23 mouse cellular contexts compared by ENCODE assay signal in the genomic region with DNA sequence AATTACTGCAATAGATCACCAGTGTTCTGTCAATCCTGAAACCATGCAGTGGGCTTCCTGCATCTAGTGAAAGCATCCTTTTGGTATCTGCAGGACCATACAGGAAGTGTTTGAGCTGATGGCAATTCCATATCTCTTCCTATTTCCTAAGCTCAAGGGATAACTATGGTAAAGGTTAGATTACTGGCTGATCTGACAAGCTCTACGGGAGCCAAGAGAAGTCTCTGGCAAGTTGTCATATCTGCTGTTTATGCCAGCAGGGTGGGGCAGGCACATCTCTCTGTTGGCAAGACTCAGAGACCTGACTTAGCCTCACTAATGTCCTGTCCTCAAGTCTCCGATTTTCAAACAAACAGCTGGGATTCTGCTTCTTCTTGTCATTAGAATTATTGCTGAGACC. TPM values are rescaled to one million over a fixed set of nuclear protein-coding genes. Genes with fewer than 3 reads are reported as not detected.
A peak's percentile ranks its signal among the peaks of the same experiment; 100 is the strongest.
DNase-seq lines count a peak whose midpoint lies in the region; ATAC-seq and TF ChIP-seq lines count a peak whose summit lies in the region.
"Had no signal": no experiment of that assay in that cellular context is flagged by ENCODE, and none has a peak within 500 bp of the region (broad histone marks: within the 10 kb centered on the region; RNA-seq: fewer than 3 reads in every experiment).

No protein-coding gene starts in this region.

- no peaks in the 10 kb centered on the region; a peak in 2 of 4 replicates for H3K27me3 ChIP-seq in MEL (ENCODE audit: control insufficient read depth in 1 of 2, insufficient read depth in 2 of 2, low read length in 2 of 2)
- no peaks in the 10 kb centered on the region for H3K27me3 ChIP-seq in midbrain, postnatal 0 days (ENCODE audit: insufficient read depth, low read length)
- H3K27me3 ChIP-seq: heart, embryonic 15.5 days had no signal

- peaks cover 0 to 18% of the 10 kb centered on the region in 2 experiments; a peak in 2 of 4 replicates for H3K36me3 ChIP-seq in MEL (ENCODE audit: control insufficient read depth in 1 of 2, insufficient read depth in 2 of 2, low read length in 2 of 2)
- H3K36me3 ChIP-seq in midbrain, postnatal 0 days (ENCODE audit: insufficient read depth, low read length) = no peaks in the 10 kb centered on the region
- H3K36me3 ChIP-seq: G1E; heart, embryonic 15.5 days; hindbrain, embryonic 10.5 days had no signal

- TF ChIP-seq EP300 in MEL (IDR thresholded peaks at IDR 0.05; ENCODE audit: low read depth in 1 of 2, low read length in 2 of 2) = peak; percentile 88 to 89

- H3K79me2 ChIP-seq in MEL (ENCODE audit: control insufficient read depth, insufficient read depth, low read length, poor library complexity) = no peaks in the 10 kb centered on the region

- TF ChIP-seq POLR2A in MEL (IDR thresholded peaks at IDR 0.05; ENCODE audit: control insufficient read depth in 1 of 2, insufficient read depth in 1 of 2, low read depth in 1 of 2, low read length in 2 of 2, poor library complexity in 1 of 2) = no peak
- TF ChIP-seq POLR2A in lung, adult 2 months (IDR thresholded peaks at IDR 0.05; ENCODE audit: borderline replicate concordance, extremely low read depth, low read depth, low read length) = no peak

- peaks cover 20 to 33% of the 10 kb centered on the region in 2 experiments for H3K4me1 ChIP-seq in MEL (ENCODE audit: control insufficient read depth in 1 of 2, insufficient read depth in 2 of 2, low read length in 2 of 2)
- no peaks in the 10 kb centered on the region for H3K4me1 ChIP-seq in midbrain, postnatal 0 days (ENCODE audit: insufficient read depth, low read length)
- no peaks in the 10 kb centered on the region for H3K4me1 ChIP-seq in lung, adult 2 months (ENCODE audit: control insufficient read depth, insufficient read depth, low read length)
- H3K4me1 ChIP-seq: heart, embryonic 15.5 days; hindbrain, embryonic 10.5 days had no signal

- H3K27ac ChIP-seq in MEL (ENCODE audit: control insufficient read depth, low read depth, low read length) = peak overlapping the region; percentile 0; the same call in 1 of the 2 replicates
- H3K27ac ChIP-seq in midbrain, postnatal 0 days (ENCODE audit: low read depth, low read length) = no peak overlapping the region
- H3K27ac ChIP-seq: heart, embryonic 15.5 days; hindbrain, embryonic 10.5 days had no signal

- no peak overlapping the region for H3K9ac ChIP-seq in MEL (ENCODE audit: control insufficient read depth, low read depth, low read length, poor library complexity, severe bottlenecking)
- H3K9ac ChIP-seq in midbrain, postnatal 0 days (replicated peaks; ENCODE audit: low read length, poor library complexity, severe bottlenecking) = no peak overlapping the region
- H3K9ac ChIP-seq: heart, embryonic 15.5 days had no signal

- TF ChIP-seq CTCF in MEL (IDR thresholded peaks at IDR 0.05 in 2 of 3, conservative IDR thresholded peaks at IDR 0.05 in 1 of 3; ENCODE audit: control insufficient read depth in 1 of 3, insufficient read depth in 1 of 3, low read depth in 2 of 3, low read length in 3 of 3, poor library complexity in 1 of 3, severe bottlenecking in 1 of 3) = no peak
- TF ChIP-seq CTCF in midbrain, postnatal 0 days (IDR thresholded peaks at IDR 0.05) = no peak
- no peak for TF ChIP-seq CTCF in lung, adult 2 months (IDR thresholded peaks at IDR 0.05; ENCODE audit: insufficient read depth, low read length)

- H3K4me2 ChIP-seq in midbrain, postnatal 0 days (ENCODE audit: low read depth, low read length, poor library complexity, severe bottlenecking) = no peak overlapping the region
- H3K4me2 ChIP-seq: heart, embryonic 15.5 days had no signal

- no peak overlapping the region for H3K4me3 ChIP-seq in MEL (ENCODE audit: control insufficient read depth in 1 of 2, insufficient read depth in 1 of 2, low read depth in 2 of 2, low read length in 2 of 2)
- H3K4me3 ChIP-seq in midbrain, postnatal 0 days (ENCODE audit: low read depth, low read length) = no peak overlapping the region
- H3K4me3 ChIP-seq in lung, adult 2 months (replicated peaks; ENCODE audit: extremely low read depth, low read depth, low read length) = no peak overlapping the region
- H3K4me3 ChIP-seq: heart, embryonic 15.5 days; hindbrain, embryonic 10.5 days had no signal

- no peak for TF ChIP-seq RAD21 in MEL (IDR thresholded peaks at IDR 0.05; ENCODE audit: low read depth, low read length)

- whole genome bisulfite sequencing in midbrain, postnatal 0 days = 77% methylated on average over 2 of the region's 2 CpGs
- WGBS in lung, adult 2 months = 40% methylated on average over 2 of the region's 2 CpGs

- ATAC-seq in erythroid progenitor cell, adult 5-6 weeks (replicated peaks; ENCODE audit: low FRiP score, poor library complexity, severe bottlenecking) = peak; percentile 81
- no peak for ATAC-seq in midbrain, postnatal 0 days (ENCODE audit: low FRiP score)
- ATAC-seq: CD4-positive, CD25-positive, alpha-beta regulatory T cell, adult 4 months; forebrain, embryonic 14.5 days had no signal

- H3K9me3 ChIP-seq in MEL (replicated peaks; ENCODE audit: insufficient read depth, low read length) = no peaks in the 10 kb centered on the region
- H3K9me3 ChIP-seq in midbrain, postnatal 0 days (ENCODE audit: low read length) = no peaks in the 10 kb centered on the region
- H3K9me3 ChIP-seq: G1E; heart, embryonic 15.5 days; hindbrain, embryonic 10.5 days had no signal

- DNase-seq in 416B (ENCODE audit: low read depth) (peak; percentile 3), MEL (ENCODE audit: low read depth, low spot score) (peak; percentile 66)
- peak; percentile 28 for DNase-seq in cerebellum, adult 8-10 months
- no peak for DNase-seq in midbrain, postnatal 0 days (ENCODE audit: low spot score)
- no peak for DNase-seq in kidney, adult 11 months
- DNase-seq in right cerebral cortex, postnatal 36 days (ENCODE audit: low spot score in 2 of 2) = no peak
- no peak for DNase-seq in lung, adult 2 months
- DNase-seq: adrenal gland, postnatal 10 days; kidney, adult 8-10 months; kidney, postnatal 25 days; lung, postnatal 14 days; right cerebral cortex, postnatal 25 days had no signal

TF ChIP-seq in MEL, 35 proteins besides CTCF, POLR2A, EP300 and RAD21 (continues in another document):
- TF ChIP-seq GABPA (IDR thresholded peaks at IDR 0.05; ENCODE audit: low read depth, low read length) = no peak
- TF ChIP-seq MAFK (IDR thresholded peaks at IDR 0.05; ENCODE audit: borderline replicate concordance, low read depth, low read length) = no peak
- no peak for TF ChIP-seq CHD2 (IDR thresholded peaks at IDR 0.05; ENCODE audit: low read length)
- no peak for TF ChIP-seq POLR2AphosphoS2 (IDR thresholded peaks at IDR 0.05; ENCODE audit: low read length)
- no peak for TF ChIP-seq JUND (IDR thresholded peaks at IDR 0.05; ENCODE audit: low read depth, low read length)
- no peak for TF ChIP-seq KAT2A (conservative IDR thresholded peaks at IDR 0.05; ENCODE audit: low read depth, low read length)
- peak; percentile 14; the same call in 1 of the 2 replicates for TF ChIP-seq ELF1 (IDR thresholded peaks at IDR 0.05; ENCODE audit: low read depth, low read length)
- TF ChIP-seq ETS1 (IDR thresholded peaks at IDR 0.05; ENCODE audit: low read depth, low read length) = peak; percentile 62
- TF ChIP-seq ZNF384 (IDR thresholded peaks at IDR 0.05; ENCODE audit: low read depth, low read length) = no peak
- peak; percentile 89 for TF ChIP-seq GATA1 (IDR thresholded peaks at IDR 0.05; ENCODE audit: low read depth, low read length)
- TF ChIP-seq SMC3 (IDR thresholded peaks at IDR 0.05; ENCODE audit: low read depth, low read length) = no peak
- TF ChIP-seq MYB (IDR thresholded peaks at IDR 0.05; ENCODE audit: low read depth, low read length) = no peak

RNA-seq across cellular contexts. Expression of gene Epb42, which starts 17.2 kb away (rescaled TPM):
- total RNA-seq in MEL (2012; rRNA removed) = 0.69 and 2.9 TPM in 2 replicates
- polyA plus RNA-seq in MEL (2012; ENCODE audit: insufficient read depth in 1 of 2, insufficient read length in 2 of 2, low read depth in 1 of 2, low replicate concordance in 2 of 2, missing spikeins in 1 of 2) = 1 to 10 TPM in 1 of 2 experiments, not detected in 1; 2.3 TPM
- 853 and 981 TPM in 2 replicates for total RNA-seq in erythroid progenitor cell, adult 5-6 weeks (2015; ENCODE audit: low replicate concordance)
- 806 and 856 TPM in 2 replicates for total RNA-seq in erythroid progenitor cell, adult 5-6 weeks (2017; ENCODE audit: low replicate concordance)
- not detected in 2 replicates for total RNA-seq in midbrain, postnatal 0 days (2014; rRNA removed)
- polyA plus RNA-seq in midbrain, postnatal 0 days (2015; fragmentation: Nextera tagmentation; extraction: Ambion mirVana) = 0.12 TPM in 1 of 2 replicates, not detected in the other
- 0.06 and 0.13 TPM in 2 replicates for polyA plus RNA-seq in lung, adult 2 months (2012; rRNA removed)
- total RNA-seq: granulocyte monocyte progenitor cell, adult 5-6 weeks; layer of hippocampus, postnatal 10 days; left cerebral cortex, postnatal 10 days had no signal

RNA-seq across cellular contexts. Expression of gene Tgm5, which starts 31.6 kb away (rescaled TPM):
- not detected in 2 replicates for total RNA-seq in MEL (2012; rRNA removed)
- polyA plus RNA-seq in MEL (2012; ENCODE audit: insufficient read depth in 1 of 2, insufficient read length in 2 of 2, low read depth in 1 of 2, low replicate concordance in 2 of 2, missing spikeins in 1 of 2) = not detected
- not detected in 2 replicates for total RNA-seq in erythroid progenitor cell, adult 5-6 weeks (2015; ENCODE audit: low replicate concordance)
- not detected in 2 replicates for total RNA-seq in erythroid progenitor cell, adult 5-6 weeks (2017; ENCODE audit: low replicate concordance)
- total RNA-seq in midbrain, postnatal 0 days (2014; rRNA removed) = 0.14 and 0.44 TPM in 2 replicates
- 0.11 and 0.32 TPM in 2 replicates for polyA plus RNA-seq in midbrain, postnatal 0 days (2015; fragmentation: Nextera tagmentation; extraction: Ambion mirVana)
- polyA plus RNA-seq in lung, adult 2 months (2012; rRNA removed) = 0.08 and 1.1 TPM in 2 replicates
- total RNA-seq: granulocyte monocyte progenitor cell, adult 5-6 weeks; layer of hippocampus, postnatal 10 days; left cerebral cortex, postnatal 10 days; megakaryocyte-erythroid progenitor cell, adult 5-6 weeks had no signal
- polyA plus RNA-seq: CD4-positive, CD25-positive, alpha-beta regulatory T cell, adult 4 months; forebrain, embryonic 14.5 days; G1E; heart, embryonic 15.5 days; hindbrain, embryonic 10.5 days had no signal

RNA-seq across cellular contexts. Expression of gene Ccndbp1, which starts 45.9 kb away (rescaled TPM):
- 24.6 and 25.7 TPM in 2 replicates for total RNA-seq in MEL (2012; rRNA removed)
- polyA plus RNA-seq in MEL (2012; ENCODE audit: insufficient read depth in 1 of 2, insufficient read length in 2 of 2, low read depth in 1 of 2, low replicate concordance in 2 of 2, missing spikeins in 1 of 2) = 100 to 1,000 TPM in 1 of 2 experiments, 10 to 100 TPM in 1; 26.1 to 250 TPM
- 117 and 123 TPM in 2 replicates for total RNA-seq in erythroid progenitor cell, adult 5-6 weeks (2015; ENCODE audit: low replicate concordance)
- total RNA-seq in erythroid progenitor cell, adult 5-6 weeks (2017; ENCODE audit: low replicate concordance) = 86.5 and 101 TPM in 2 replicates
- total RNA-seq in midbrain, postnatal 0 days (2014; rRNA removed) = 51.9 and 65.7 TPM in 2 replicates
- polyA plus RNA-seq in midbrain, postnatal 0 days (2015; fragmentation: Nextera tagmentation; extraction: Ambion mirVana) = 77.8 and 79.7 TPM in 2 replicates
- 20.9 and 28.5 TPM in 2 replicates for polyA plus RNA-seq in lung, adult 2 months (2012; rRNA removed)

RNA-seq across cellular contexts. Expression of gene Tgm7, which starts 55.5 kb away (rescaled TPM):
- total RNA-seq in MEL (2012; rRNA removed) = not detected in 2 replicates
- polyA plus RNA-seq in MEL (2012; ENCODE audit: insufficient read depth in 1 of 2, insufficient read length in 2 of 2, low read depth in 1 of 2, low replicate concordance in 2 of 2, missing spikeins in 1 of 2) = not detected
- not detected in 2 replicates for total RNA-seq in erythroid progenitor cell, adult 5-6 weeks (2015; ENCODE audit: low replicate concordance)
- total RNA-seq in erythroid progenitor cell, adult 5-6 weeks (2017; ENCODE audit: low replicate concordance) = not detected in 2 replicates
- total RNA-seq in midbrain, postnatal 0 days (2014; rRNA removed) = not detected in 2 replicates
- not detected in 2 replicates for polyA plus RNA-seq in midbrain, postnatal 0 days (2015; fragmentation: Nextera tagmentation; extraction: Ambion mirVana)
- not detected in 2 replicates for polyA plus RNA-seq in lung, adult 2 months (2012; rRNA removed)
- total RNA-seq: adrenal gland, postnatal 10 days; granulocyte monocyte progenitor cell, adult 5-6 weeks; left cerebral cortex, postnatal 10 days; megakaryocyte-erythroid progenitor cell, adult 5-6 weeks had no signal
- polyA plus RNA-seq: forebrain, embryonic 14.5 days; G1E; heart, embryonic 15.5 days; hindbrain, embryonic 10.5 days; neural tube, embryonic 11.5 days had no signal

Comparison
In these comparisons a context has a peak if more than half of its experiments do, and no peak if none do; other contexts are left out.
1. DNase-seq: peak in 416B (single experiment), MEL (single experiment) and cerebellum, adult 8-10 months (single experiment); none in midbrain, postnatal 0 days (single experiment), kidney, adult 11 months (single experiment), right cerebral cortex, postnatal 36 days (0 of 2) and lung, adult 2 months (single experiment).
2. RNA of gene Epb42, which starts 17.2 kb away (total RNA-seq): 806 to 981 TPM in erythroid progenitor cell, adult 5-6 weeks; 0.69 to 2.9 TPM in MEL and not detected in midbrain, postnatal 0 days; every median in the first group is over 100 times any median in the second.